Mouse (Mus musculus) hindbrain, embryonic 14.5 days (tissue): ENCODE measurements around the gene P3h3. TPM values are rescaled to one million over a fixed set of nuclear protein-coding genes. Genes with fewer than 3 reads are reported as not detected.
"Not testable (repeated sequence)": the region's sequence is repeated elsewhere in the genome, so short reads cannot be mapped to it uniquely, and the experiment has no call there.

Experiments
- ATAC-seq: fragments of 200-750 bp; cut with Nextera tagmentation; 2 replicates; pipeline ENCODE4 v1.8.0; 2017; ENCODE audit warnings: moderate number of reproducible peaks, mild to moderate bottlenecking, moderate TSS enrichment, moderate library complexity; ENCODE audit not compliant: low FRiP score
- DNase-seq: peaks from one replicate; pipeline ENCODE4 v3.0.0-alpha.2; 2015; ENCODE audit warnings: low spot score
- H3K27ac ChIP-seq: fragments of 300-500 bp; sonication (generic); 2 replicates; pipeline ENCODE4 v1.5.1; 2014; ENCODE audit warnings: mild to moderate bottlenecking, moderate library complexity
- H3K27me3 ChIP-seq: fragments of 300-500 bp; sonication (generic); 2 replicates; pipeline ENCODE4 v1.6.1; 2014; ENCODE audit warnings: mild to moderate bottlenecking, low read length, mixed read lengths; ENCODE audit not compliant: control insufficient read depth, insufficient read depth
- H3K36me3 ChIP-seq: fragments of 300-500 bp; sonication (generic); replicated peaks from 2 replicates; pipeline ENCODE4 v1.6.1; 2014; ENCODE audit not compliant: control insufficient read depth, insufficient read depth
- H3K4me1 ChIP-seq: fragments of 300-500 bp; sonication (generic); replicated peaks from 2 replicates; pipeline ENCODE4 v1.6.1; 2014; ENCODE audit warnings: antibody characterized with exemption, low read length, mixed read lengths; ENCODE audit not compliant: control insufficient read depth, insufficient read depth
- H3K4me2 ChIP-seq: fragments of 300-500 bp; sonication (generic); replicated peaks from 2 replicates; pipeline ENCODE4 v1.6.1; 2014; ENCODE audit warnings: mild to moderate bottlenecking, moderate library complexity
- H3K4me3 ChIP-seq: fragments of 300-500 bp; sonication (generic); replicated peaks from 2 replicates; pipeline ENCODE4 v1.5.1; 2014; ENCODE audit warnings: mild to moderate bottlenecking, low read length
- H3K9ac ChIP-seq: fragments of 300-500 bp; sonication (generic); 2 replicates; pipeline ENCODE4 v1.6.1; 2014
- H3K9me3 ChIP-seq: fragments of 300-500 bp; sonication (generic); 2 replicates; pipeline ENCODE4 v1.6.1; 2016; ENCODE audit warnings: low read length; ENCODE audit not compliant: control insufficient read depth
- WGBS: fragments of 180-500 bp; shearing (Covaris S2); extraction: QIAGEN DNeasy Blood & Tissue Kit; methylation state at CpG from one replicate; pipeline ENCODE4 v1.1.7; 2014; 5-methylcytosine and 5-hydroxymethylcytosine counted together
- polyA plus RNA-seq: library from polyadenylated mRNA; unstranded; fragments of >200 nt; fragmentation: Nextera tagmentation; extraction: Ambion mirVana; gene quantifications from 2 replicates; pipeline ENCODE4 v1.2.1, GENCODE M21; 2014

Gene P3h3
- polyA plus RNA-seq, 1 experiment from 2014 or later: 17.6 TPM

DNA sequence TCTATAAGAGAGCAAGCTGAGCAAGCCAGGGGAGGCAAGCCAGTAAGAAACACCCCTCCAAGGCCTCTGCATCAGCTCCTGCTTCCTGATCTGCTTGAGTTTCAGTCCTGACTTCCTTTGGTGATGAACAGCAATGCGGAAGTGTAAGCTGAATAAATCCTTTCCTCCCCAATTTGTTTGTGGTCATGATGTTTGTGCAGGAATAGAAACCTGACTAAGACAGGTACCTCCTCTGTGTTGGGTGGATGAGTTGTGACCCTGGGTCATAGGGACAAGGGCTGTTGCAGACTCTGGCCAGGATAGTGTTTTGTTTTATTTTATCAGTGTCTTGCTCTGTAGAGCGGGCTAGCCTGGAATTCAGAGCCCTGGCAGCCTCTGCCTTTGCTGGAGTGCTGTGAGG is 36.6 kb upstream of the P3h3 start:
- H3K4me3 ChIP-seq, H3K4me2 ChIP-seq, ATAC-seq, H3K36me3 ChIP-seq, H3K9me3 ChIP-seq, H3K27ac ChIP-seq, H3K9ac ChIP-seq, H3K4me1 ChIP-seq, H3K27me3 ChIP-seq, DNase-seq: not testable (repeated sequence)
- 98% methylated on average over 2 of the region's 2 CpGs for WGBS

DNA sequence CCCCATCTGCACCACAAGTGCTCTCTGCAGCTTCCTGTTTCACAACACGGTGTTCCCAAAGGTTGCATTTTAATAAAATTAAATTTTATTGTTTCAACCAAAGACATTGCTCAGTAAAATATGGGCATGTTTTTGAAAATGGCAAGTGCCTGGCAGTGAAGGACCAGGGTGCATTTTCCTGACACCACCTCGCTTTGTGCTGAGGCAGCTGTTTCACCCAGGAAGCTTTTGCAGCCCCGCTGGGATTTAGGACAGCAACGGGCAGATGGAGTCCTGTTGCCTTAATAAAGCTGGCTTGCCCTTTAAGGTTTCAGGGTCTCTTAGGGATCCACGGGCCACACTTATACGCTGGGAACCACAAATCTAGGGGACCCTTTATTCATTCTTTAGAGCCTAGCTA is 33.4 kb upstream of the P3h3 start:
- Histone ChIP-seq H3K9me3 (no peaks in the 10 kb centered on the region), H3K4me3 (no peak overlapping the region), H3K36me3 (no peaks in the 10 kb centered on the region), H3K9ac (no peak overlapping the region), H3K4me1 (no peaks in the 10 kb centered on the region), H3K27ac (no peak overlapping the region), H3K4me2 (no peak overlapping the region), H3K27me3 (no peaks in the 10 kb centered on the region)
- DNase-seq (no peak), ATAC-seq (no peak)
- 58% methylated on average over 6 of the region's 6 CpGs for WGBS

DNA sequence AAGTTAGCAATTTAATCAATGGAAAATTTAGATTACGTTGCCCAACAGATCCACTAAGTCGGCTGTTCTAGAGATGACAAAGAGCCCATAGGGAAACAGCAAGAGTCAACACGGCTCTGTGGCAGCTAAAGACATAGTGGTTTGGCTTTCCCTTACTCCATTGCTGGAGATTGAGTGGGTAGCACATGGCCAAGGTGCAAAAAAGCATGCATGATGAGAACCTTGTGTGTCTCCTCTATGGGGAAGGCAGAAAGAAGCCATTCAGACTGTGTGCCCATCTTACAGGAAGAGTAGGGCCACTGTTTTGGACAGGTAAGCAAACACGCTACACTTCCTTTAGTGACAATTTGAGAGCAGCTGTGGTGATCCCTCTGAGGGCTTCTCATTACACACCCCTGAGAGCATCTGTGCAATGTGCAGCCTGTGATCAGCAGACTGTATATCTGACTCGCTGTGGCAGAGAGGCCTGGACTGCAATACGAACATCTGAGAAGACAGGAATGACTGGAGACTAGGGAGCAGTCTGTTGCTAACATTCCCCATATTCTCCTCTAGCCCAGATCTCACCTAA is 31.1 kb upstream of the P3h3 start:
- no peaks in the 10 kb centered on the region for H3K27me3 ChIP-seq
- no peaks in the 10 kb centered on the region for H3K36me3 ChIP-seq
- no peak for DNase-seq
- no peaks in the 10 kb centered on the region for H3K4me1 ChIP-seq
- no peak overlapping the region for H3K9ac ChIP-seq
- 92% methylated on average over 6 of the region's 6 CpGs for WGBS
- H3K4me3 ChIP-seq: no peak overlapping the region
- H3K4me2 ChIP-seq: no peak overlapping the region
- no peaks in the 10 kb centered on the region for H3K9me3 ChIP-seq
- ATAC-seq: no peak
- no peak overlapping the region for H3K27ac ChIP-seq

DNA sequence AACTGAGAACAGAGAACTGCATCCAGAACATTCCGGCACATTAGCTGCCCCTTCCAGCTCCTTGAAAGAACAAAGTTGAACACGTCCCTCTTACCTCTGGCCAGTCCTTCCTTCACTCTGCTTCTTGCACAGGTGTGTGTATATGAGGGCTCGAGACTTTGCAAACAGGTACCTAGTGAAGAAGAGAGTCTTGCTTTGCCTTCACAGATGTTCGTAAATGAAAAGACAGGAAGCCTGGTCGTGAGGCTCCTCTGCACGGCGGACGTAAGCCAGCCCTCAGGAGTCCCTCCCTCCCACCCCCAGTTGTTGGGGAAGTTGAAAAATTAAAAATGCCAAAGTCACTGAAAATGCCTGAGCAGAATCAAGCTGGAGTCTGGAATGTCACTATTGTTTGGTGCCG is 30.4 kb upstream of the P3h3 start, which contains the start of gene Cd4:
Cd4 (minus strand) TSS at position 236 of the 400 bp plus-strand sequence.
- Histone ChIP-seq H3K9ac (no peak within 1 kb of the TSS), H3K27me3 (no peaks in the 10 kb centered on the region), H3K36me3 (no peaks in the 10 kb centered on the region), H3K4me3 (no peak within 1 kb of the TSS), H3K9me3 (no peaks in the 10 kb centered on the region), H3K4me1 (no peaks in the 10 kb centered on the region), H3K4me2 (no peak within 1 kb of the TSS), H3K27ac (no peak within 1 kb of the TSS)
- DNase-seq (no peak), ATAC-seq (no peak)
- WGBS: 92% methylated on average over 9 of the region's 9 CpGs

DNA sequence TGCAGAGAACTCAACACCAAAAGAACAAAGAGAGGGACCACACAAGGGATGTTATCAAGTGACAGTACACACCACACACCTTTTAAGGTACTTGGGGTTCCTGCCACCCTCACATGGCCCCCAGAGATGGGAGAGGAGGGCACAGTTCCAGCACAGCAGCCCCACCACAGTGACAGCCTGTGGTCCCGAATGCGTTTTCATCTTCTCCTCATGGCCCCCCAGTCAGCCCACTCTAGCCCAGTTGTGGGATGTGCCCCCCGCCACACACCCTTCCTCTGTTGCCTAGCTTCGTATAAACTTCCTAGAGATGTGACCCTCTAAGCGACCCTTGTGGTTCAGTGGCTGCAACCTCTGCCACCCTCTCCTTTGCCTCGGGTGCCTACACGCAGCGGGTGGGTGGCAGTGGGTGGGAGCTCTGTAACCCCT is 28.4 kb upstream of the P3h3 start:
- Histone ChIP-seq H3K4me1 (no peaks in the 10 kb centered on the region), H3K27me3 (no peaks in the 10 kb centered on the region), H3K4me2 (no peak overlapping the region), H3K4me3 (no peak overlapping the region), H3K9me3 (no peaks in the 10 kb centered on the region), H3K9ac (no peak overlapping the region), H3K27ac (no peak overlapping the region), H3K36me3 (no peaks in the 10 kb centered on the region)
- ATAC-seq: no peak
- DNase-seq: no peak
- 94% methylated on average over 8 of the region's 8 CpGs for WGBS

DNA sequence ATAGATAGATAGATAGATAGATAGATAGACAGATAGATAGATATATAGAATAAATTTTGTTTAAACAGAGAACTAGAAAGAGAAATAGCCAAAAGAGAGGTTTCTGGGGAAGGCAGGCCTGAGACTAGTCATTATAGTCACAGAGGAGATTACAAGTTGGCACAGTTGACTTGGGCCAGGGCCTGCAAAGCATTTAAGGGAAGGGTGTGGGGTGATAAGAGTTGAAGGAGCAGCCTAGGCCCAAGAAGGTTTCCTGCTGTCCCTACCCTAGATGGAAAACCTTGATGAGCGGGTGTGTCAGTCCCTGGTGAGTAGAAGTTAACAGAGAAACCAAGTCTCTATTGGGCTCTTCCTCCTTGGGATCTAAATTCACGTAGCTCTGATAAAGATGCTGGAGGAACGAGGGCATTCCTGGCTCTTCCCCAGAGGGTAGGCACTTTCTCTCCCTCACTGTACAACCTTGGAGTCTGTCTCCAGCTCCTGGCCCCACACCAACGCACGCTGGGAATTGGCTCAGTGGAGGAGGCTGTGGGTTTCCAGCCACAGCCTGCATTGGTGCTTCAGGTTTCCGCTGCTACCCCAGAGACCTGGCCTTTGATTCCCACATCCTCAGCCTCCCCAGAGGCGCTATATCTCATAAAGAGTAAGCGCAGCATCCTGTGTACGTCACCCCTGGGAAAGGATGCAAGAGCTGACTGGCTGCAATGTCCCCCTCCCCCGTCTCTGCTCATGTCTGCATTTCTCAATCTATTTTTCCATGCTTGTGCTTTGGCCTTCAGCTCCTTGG is 27.4 kb upstream of the P3h3 start:
- DNase-seq: no peak

DNA sequence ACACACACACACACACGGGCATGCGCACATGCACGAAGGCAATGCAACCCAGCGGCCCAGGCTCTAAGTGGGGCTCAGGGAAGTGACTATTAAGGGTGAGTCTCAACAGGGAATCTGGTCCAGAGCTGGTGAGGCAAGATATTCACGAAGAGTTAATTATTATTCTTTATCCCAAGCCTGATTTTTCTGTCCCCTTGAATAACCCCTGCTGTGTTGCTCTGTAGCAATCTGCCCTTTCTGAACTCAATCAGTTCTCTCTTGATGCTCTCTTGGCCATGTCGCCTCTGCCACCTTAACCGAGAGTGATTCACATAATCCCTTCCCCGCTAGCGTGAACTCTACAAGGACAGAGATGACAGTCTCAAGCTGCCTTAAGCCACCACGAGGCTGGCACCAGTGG is 25.8 kb upstream of the P3h3 start:
- Histone ChIP-seq H3K27ac (no peak overlapping the region), H3K36me3 (no peaks in the 10 kb centered on the region), H3K9ac (no peak overlapping the region), H3K27me3 (no peaks in the 10 kb centered on the region), H3K4me1 (no peaks in the 10 kb centered on the region), H3K4me3 (no peak overlapping the region), H3K9me3 (no peaks in the 10 kb centered on the region), H3K4me2 (no peak overlapping the region)
- WGBS: 68% methylated on average over 10 of the region's 10 CpGs
- no peak for DNase-seq
- ATAC-seq: no peak

More for the DNA sequence above, 27.4 kb upstream of the P3h3 start:
- H3K27ac ChIP-seq: no peak overlapping the region
- no peaks in the 10 kb centered on the region for H3K27me3 ChIP-seq
- H3K9me3 ChIP-seq: no peaks in the 10 kb centered on the region
- no peak overlapping the region for H3K9ac ChIP-seq
- H3K4me1 ChIP-seq: no peaks in the 10 kb centered on the region
- no peak for ATAC-seq
- H3K4me3 ChIP-seq: no peak overlapping the region
- 72% methylated on average over 10 of the region's 10 CpGs for WGBS
- no peaks in the 10 kb centered on the region for H3K36me3 ChIP-seq
- H3K4me2 ChIP-seq: no peak overlapping the region

DNA sequence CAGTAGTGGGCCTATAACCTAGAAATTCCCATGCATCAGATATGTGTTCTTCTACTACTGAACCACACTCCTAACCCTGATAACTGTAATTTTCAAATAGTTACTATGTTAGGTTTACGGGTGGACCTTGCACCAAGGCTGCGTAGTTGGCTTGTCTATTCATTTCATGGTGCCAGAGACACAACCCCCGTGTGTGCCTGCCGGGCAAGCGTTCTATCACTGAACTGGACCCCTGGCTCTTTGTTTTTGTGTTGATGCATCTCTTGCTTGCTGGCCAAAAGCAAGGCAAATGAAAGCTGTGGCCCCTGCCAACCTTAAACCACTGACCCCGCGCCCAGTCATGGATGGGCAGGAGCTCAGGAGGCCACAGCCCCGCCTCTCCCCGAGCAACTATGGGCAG is 24.3 kb upstream of the P3h3 start:
- DNase-seq: no peak
- Histone ChIP-seq H3K4me2 (no peak overlapping the region), H3K9ac (no peak overlapping the region), H3K27ac (no peak overlapping the region), H3K4me1 (no peaks in the 10 kb centered on the region), H3K36me3 (no peaks in the 10 kb centered on the region), H3K4me3 (no peak overlapping the region), H3K9me3 (no peaks in the 10 kb centered on the region), H3K27me3 (no peaks in the 10 kb centered on the region)
- WGBS: 94% methylated on average over 9 of the region's 9 CpGs
- no peak for ATAC-seq

DNA sequence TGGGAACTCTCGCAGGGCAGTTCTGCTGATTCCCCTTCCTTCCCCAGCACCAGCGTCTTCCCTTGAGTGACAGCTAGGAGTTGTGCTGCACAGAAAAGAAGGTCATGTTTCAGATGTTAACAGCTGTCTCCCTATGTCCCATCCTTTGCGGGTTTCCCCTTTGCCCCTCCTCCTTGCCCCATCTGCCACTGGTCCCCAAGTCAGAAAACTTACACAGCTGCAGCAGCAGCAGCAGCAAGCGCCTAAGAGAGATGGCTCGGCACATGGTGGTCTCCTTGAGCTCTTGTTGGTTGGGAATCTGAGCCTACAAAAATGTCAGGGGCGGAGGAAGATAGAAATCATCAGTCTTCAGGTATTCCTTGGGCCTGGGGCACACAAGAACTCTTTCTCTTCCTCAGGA is 21.8 kb upstream of the P3h3 start:
- Histone ChIP-seq H3K27me3 (no peaks in the 10 kb centered on the region), H3K36me3 (no peaks in the 10 kb centered on the region), H3K4me3 (no peak overlapping the region), H3K4me1 (no peaks in the 10 kb centered on the region), H3K9ac (no peak overlapping the region), H3K27ac (no peak overlapping the region), H3K4me2 (no peak overlapping the region), H3K9me3 (no peaks in the 10 kb centered on the region)
- DNase-seq (no peak), ATAC-seq (no peak)
- 63% methylated on average over 6 of the region's 6 CpGs for WGBS
